Mouse (Mus musculus): ENCODE results near the gene 4930572O03Rik. TPM values are rescaled to one million over a fixed set of nuclear protein-coding genes. Genes with fewer than 3 reads are reported as not detected.
"Not testable (repeated sequence)": the region's sequence is repeated elsewhere in the genome, so short reads cannot be mapped to it uniquely, and the experiment has no call there.

4930572O03Rik gene
- polyA plus RNA-seq (2015; fragmentation: Nextera tagmentation; extraction: Ambion mirVana), result not detected in 2 replicates

GRCm38 (mm10) chr5:15656959-15657358 lies at the start of gene 4930572O03Rik:
4930572O03Rik (minus strand) TSS chr5:15657059.
- not testable (repeated sequence) for H3K4me2 ChIP-seq; H3K4me3 ChIP-seq; H3K27me3 ChIP-seq (replicated peaks); H3K27ac ChIP-seq; H3K4me1 ChIP-seq; ATAC-seq (replicated peaks); H3K9ac ChIP-seq; H3K9me3 ChIP-seq; H3K36me3 ChIP-seq (replicated peaks)
- 74% methylated on average over 1 of the region's 1 CpGs for WGBS

DNA sequence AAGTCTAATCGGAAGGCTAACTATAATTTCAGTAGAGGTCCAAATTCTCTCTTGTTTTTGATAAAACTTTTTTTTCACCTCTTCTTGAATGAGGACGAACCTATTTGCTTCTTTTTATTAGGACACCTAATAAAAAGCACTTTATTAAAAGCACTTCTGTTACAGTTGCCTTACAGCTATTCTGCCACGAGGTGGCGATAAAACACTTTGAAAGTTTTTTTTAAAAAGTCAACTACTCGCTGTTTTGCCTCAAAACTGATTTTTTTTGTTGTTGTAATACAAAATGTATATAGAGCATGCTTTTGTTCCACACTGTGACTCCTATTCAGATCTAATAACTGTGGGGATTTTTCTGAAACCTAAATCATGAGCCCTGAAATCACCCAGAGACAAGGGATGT lies 46.0 kb upstream of the 4930572O03Rik start:
- not testable (repeated sequence) for H3K4me2 ChIP-seq; H3K4me3 ChIP-seq; H3K27me3 ChIP-seq (replicated peaks); ATAC-seq (replicated peaks); H3K27ac ChIP-seq; H3K4me1 ChIP-seq; H3K36me3 ChIP-seq (replicated peaks); H3K9me3 ChIP-seq; H3K9ac ChIP-seq
- 26% methylated on average over 5 of the region's 5 CpGs for WGBS

- H3K4me1 ChIP-seq; H3K4me2 ChIP-seq; H3K27me3 ChIP-seq (replicated peaks); H3K27ac ChIP-seq; H3K9me3 ChIP-seq; H3K4me3 ChIP-seq; H3K36me3 ChIP-seq (replicated peaks); H3K9ac ChIP-seq; ATAC-seq (replicated peaks): not testable (repeated sequence)
- 33% methylated on average over 2 of the region's 2 CpGs for WGBS
Observed at GRCm38 (mm10) chr5:15697719-15698118, 40.9 kb upstream of the 4930572O03Rik start.

DNA sequence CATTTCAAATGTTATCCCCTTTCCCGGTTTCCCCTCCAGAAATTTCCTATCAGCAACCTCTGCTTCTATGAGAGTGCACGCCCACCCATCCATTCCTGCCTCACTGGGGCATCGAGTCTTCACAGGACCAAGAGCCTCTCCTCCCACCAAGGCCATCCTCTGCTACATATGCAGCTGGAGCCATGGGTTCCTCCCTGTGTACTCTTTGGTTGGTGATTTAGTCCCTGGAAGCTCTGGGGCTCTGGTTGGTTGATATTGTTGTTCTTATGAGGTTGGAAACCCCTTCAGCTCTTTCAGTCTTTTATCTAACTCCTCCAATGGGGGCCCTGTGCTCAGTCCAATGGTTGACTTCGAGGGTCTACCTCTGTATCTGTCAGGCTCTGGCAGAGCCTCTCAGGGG lies 35.0 kb upstream of the 4930572O03Rik start:
- 84% methylated on average over 4 of the region's 4 CpGs for WGBS
- not testable (repeated sequence) for H3K9ac ChIP-seq; H3K4me1 ChIP-seq; H3K36me3 ChIP-seq (replicated peaks); ATAC-seq (replicated peaks); H3K4me2 ChIP-seq; H3K27ac ChIP-seq; H3K4me3 ChIP-seq; H3K27me3 ChIP-seq (replicated peaks)
- peaks cover 22% of the 10 kb centered on the region for H3K9me3 ChIP-seq

DNA sequence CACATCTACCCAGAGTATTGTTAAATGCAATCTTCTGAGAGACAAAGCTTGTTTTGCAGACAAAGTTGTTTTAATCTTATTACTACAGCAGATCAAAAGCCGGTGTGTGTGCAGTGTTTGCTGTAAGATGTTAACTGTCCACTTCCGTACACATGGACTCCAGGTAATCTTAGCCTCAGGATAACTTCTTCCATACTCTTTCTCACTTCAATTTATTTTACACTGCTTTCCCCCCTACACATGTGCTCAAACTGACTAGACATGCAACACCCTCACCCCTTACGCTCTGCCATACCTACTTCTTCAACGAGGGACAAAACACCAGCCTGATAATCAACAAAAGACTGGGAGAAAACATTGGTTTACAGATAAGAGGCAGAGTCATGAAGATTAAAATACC lies 34.0 kb upstream of the 4930572O03Rik start:
- not testable (repeated sequence) for ATAC-seq (replicated peaks); H3K9ac ChIP-seq; H3K4me1 ChIP-seq; H3K27ac ChIP-seq; H3K27me3 ChIP-seq (replicated peaks); H3K36me3 ChIP-seq (replicated peaks); H3K4me3 ChIP-seq; H3K4me2 ChIP-seq
- H3K9me3 ChIP-seq, result peaks cover 22% of the 10 kb centered on the region
- 74% methylated on average over 4 of the region's 4 CpGs for WGBS

- peak; percentile 91 for ATAC-seq (replicated peaks)
- H3K27me3 ChIP-seq (replicated peaks); H3K27ac ChIP-seq; H3K9ac ChIP-seq; H3K4me2 ChIP-seq; H3K36me3 ChIP-seq (replicated peaks); H3K4me1 ChIP-seq; H3K4me3 ChIP-seq: not testable (repeated sequence)
- peaks cover 24% of the 10 kb centered on the region for H3K9me3 ChIP-seq
- WGBS, result 76% methylated on average over 6 of the region's 6 CpGs
Observed at GRCm38 (mm10) chr5:15689659-15690213, 32.9 kb upstream of the 4930572O03Rik start.

- H3K9ac ChIP-seq; H3K4me3 ChIP-seq; H3K27ac ChIP-seq; H3K36me3 ChIP-seq (replicated peaks); H3K4me2 ChIP-seq; H3K27me3 ChIP-seq (replicated peaks); H3K4me1 ChIP-seq: not testable (repeated sequence)
- 62% methylated on average over 4 of the region's 4 CpGs for WGBS
- peak; percentile 81 for ATAC-seq (replicated peaks)
- peaks cover 26% of the 10 kb centered on the region for H3K9me3 ChIP-seq
Observed at GRCm38 (mm10) chr5:15688874-15689658, 32.2 kb upstream of the 4930572O03Rik start.

GRCm38 (mm10) chr5:15681301-15682035 lies 24.6 kb upstream of the 4930572O03Rik start:
- peak; percentile 66 for ATAC-seq (replicated peaks)

DNA sequence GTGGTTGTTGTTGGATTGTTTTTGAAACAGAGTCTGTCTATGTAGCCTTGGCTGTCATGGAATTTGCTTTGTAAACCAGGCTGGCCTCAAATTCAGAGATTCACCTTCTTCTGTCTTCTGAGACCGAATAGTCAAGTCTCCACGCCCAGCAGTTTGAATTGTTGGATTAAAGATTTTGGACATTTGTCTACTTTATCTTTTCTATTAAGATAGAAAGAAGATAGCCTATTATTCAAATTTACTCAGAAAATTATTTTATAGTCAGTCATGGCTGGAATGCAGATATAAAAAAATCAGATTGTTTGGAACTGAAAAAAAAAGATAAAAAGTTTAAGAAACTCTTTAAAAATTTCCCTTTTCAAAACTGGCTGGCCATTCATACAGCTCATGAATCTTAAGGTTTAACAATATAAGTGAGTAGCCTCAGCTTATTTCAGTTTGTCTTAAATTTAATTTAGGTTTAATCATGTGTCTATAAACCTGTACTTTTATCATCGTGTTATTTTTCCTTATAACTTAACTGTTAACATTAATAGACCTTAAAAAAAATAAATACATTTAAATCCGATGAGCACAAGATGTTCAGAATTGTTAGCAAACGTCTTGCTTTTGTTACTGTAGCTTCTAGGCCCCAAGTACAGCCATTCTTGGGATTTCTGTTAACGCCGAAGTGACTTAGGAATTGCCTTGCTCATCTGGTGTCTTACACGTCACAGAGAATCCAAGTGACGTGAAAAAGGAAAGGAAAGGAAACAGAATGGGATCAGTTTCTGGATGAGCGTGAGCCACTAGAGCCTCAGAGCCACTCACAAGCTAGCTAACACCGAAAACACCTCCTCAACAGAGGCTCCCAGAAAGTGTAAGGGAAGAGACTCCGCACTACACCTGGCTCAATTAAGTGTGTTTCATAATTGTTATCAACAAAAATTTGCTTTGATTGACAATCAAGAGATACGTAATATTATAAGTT lies 23.4 kb upstream of the 4930572O03Rik start:
- peak; percentile 73; the same call in 1 of the 2 replicates for ATAC-seq (replicated peaks)
- WGBS, result 66% methylated on average over 13 of the region's 13 CpGs
- H3K9ac ChIP-seq, result not testable (repeated sequence)

More at GRCm38 (mm10) chr5:15681301-15682035, 24.6 kb upstream of the 4930572O03Rik start:
- peaks cover 14% of the 10 kb centered on the region for H3K9me3 ChIP-seq
- H3K36me3 ChIP-seq (replicated peaks); H3K9ac ChIP-seq; H3K27ac ChIP-seq; H3K4me3 ChIP-seq; H3K4me2 ChIP-seq; H3K4me1 ChIP-seq; H3K27me3 ChIP-seq (replicated peaks): not testable (repeated sequence)
- 81% methylated on average over 8 of the region's 10 CpGs for WGBS

GRCm38 (mm10) chr5:15678907-15679306 lies 22.0 kb upstream of the 4930572O03Rik start:
- not testable (repeated sequence) for H3K36me3 ChIP-seq (replicated peaks); ATAC-seq (replicated peaks); H3K4me1 ChIP-seq; H3K27ac ChIP-seq; H3K4me2 ChIP-seq; H3K27me3 ChIP-seq (replicated peaks); H3K4me3 ChIP-seq; H3K9ac ChIP-seq
- H3K9me3 ChIP-seq, result peaks cover 10% of the 10 kb centered on the region
- WGBS, result 73% methylated on average over 2 of the region's 2 CpGs

More for the DNA sequence above, 23.4 kb upstream of the 4930572O03Rik start:
- H3K4me2 ChIP-seq; H3K4me3 ChIP-seq; H3K27me3 ChIP-seq (replicated peaks); H3K27ac ChIP-seq; H3K4me1 ChIP-seq; H3K36me3 ChIP-seq (replicated peaks): not testable (repeated sequence)
- H3K9me3 ChIP-seq, result peaks cover 14% of the 10 kb centered on the region

DNA sequence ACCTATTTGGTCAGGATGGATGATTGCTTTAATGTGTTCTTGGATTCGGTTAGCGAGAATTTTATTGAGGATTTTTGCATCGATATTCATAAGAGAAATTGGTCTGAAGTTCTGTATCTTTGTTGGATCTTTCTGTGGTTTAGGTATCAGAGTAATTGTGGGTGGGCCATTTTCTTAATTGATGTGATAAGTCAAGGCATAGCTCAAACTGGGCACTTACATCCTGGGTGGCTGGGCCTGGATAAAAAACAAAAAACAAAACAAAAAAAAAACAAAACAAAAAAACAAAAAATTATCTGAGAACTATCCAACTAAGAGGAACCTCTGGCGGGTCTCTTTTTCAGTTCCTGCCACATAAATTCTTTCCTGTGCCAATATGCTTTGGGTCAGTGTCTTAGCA lies 20.9 kb upstream of the 4930572O03Rik start:
- H3K9me3 ChIP-seq, result peaks cover 18% of the 10 kb centered on the region
- not testable (repeated sequence) for H3K4me3 ChIP-seq; H3K9ac ChIP-seq; H3K27me3 ChIP-seq (replicated peaks); H3K36me3 ChIP-seq (replicated peaks); H3K27ac ChIP-seq; H3K4me2 ChIP-seq; H3K4me1 ChIP-seq
- ATAC-seq (replicated peaks), result peak; percentile 72; the same call in 1 of the 2 replicates
- 88% methylated on average over 4 of the region's 4 CpGs for WGBS

Measured in midbrain, embryonic 15.5 days (tissue).